Mouse (Mus musculus) midbrain, embryonic 12.5 days (tissue): ENCODE data around the gene Fosl2. TPM values are rescaled to one million over a fixed set of nuclear protein-coding genes. Genes with fewer than 3 reads are reported as not detected.

Experiments
- ATAC-seq: fragments of 200-750 bp; cut with Nextera tagmentation; 2 replicates; pipeline ENCODE4 v1.8.0; 2017; ENCODE audit warnings: low read depth, moderate TSS enrichment, moderate library complexity; ENCODE audit not compliant: low FRiP score
- H3K27ac ChIP-seq: fragments of 300-500 bp; sonication (generic); replicated peaks from 2 replicates; pipeline ENCODE4 v1.5.1; 2016; ENCODE audit warnings: mild to moderate bottlenecking
- H3K27me3 ChIP-seq: fragments of 300-500 bp; sonication (generic); 2 replicates; pipeline ENCODE4 v1.6.1; 2016; ENCODE audit warnings: mild to moderate bottlenecking
- H3K36me3 ChIP-seq: fragments of 300-500 bp; sonication (generic); 2 replicates; pipeline ENCODE4 v1.6.1; 2016
- H3K4me1 ChIP-seq: fragments of 300-500 bp; sonication (generic); 2 replicates; pipeline ENCODE4 v1.6.1; 2016
- H3K4me2 ChIP-seq: fragments of 300-500 bp; sonication (generic); replicated peaks from 2 replicates; pipeline ENCODE4 v1.6.1; 2016; ENCODE audit warnings: mild to moderate bottlenecking, moderate library complexity
- H3K4me3 ChIP-seq: fragments of 300-500 bp; sonication (generic); 2 replicates; pipeline ENCODE4 v1.5.1; 2016; ENCODE audit warnings: mild to moderate bottlenecking
- H3K9ac ChIP-seq: fragments of 300-500 bp; sonication (generic); replicated peaks from 2 replicates; pipeline ENCODE4 v1.6.1; 2016; ENCODE audit warnings: mild to moderate bottlenecking, moderate library complexity
- H3K9me3 ChIP-seq: fragments of 300-500 bp; sonication (generic); 2 replicates; pipeline ENCODE4 v1.6.1; 2016; ENCODE audit warnings: mild to moderate bottlenecking
- WGBS: fragments of 180-500 bp; shearing (Covaris S2); methylation state at CpG from one replicate; pipeline ENCODE4 v1.1.7; 2016; 5-methylcytosine and 5-hydroxymethylcytosine counted together
- polyA plus RNA-seq: library from polyadenylated mRNA; unstranded; fragments of >200 nt; fragmentation: Nextera tagmentation; extraction: Ambion mirVana; gene quantifications from 2 replicates; pipeline ENCODE4 v1.2.1, GENCODE M21; 2016

The Fosl2 gene
- polyA plus RNA-seq, 1 experiment from 2014 or later: 0.96 TPM

- 89% methylated on average over 16 of the region's 16 CpGs for WGBS
- Histone ChIP-seq H3K36me3 (no peaks in the 10 kb centered on the region), H3K4me1 (no peaks in the 10 kb centered on the region), H3K27ac (no peak overlapping the region), H3K4me3 (no peak overlapping the region), H3K9me3 (no peaks in the 10 kb centered on the region), H3K9ac (no peak overlapping the region), H3K4me2 (no peak overlapping the region), H3K27me3 (no peaks in the 10 kb centered on the region)
- ATAC-seq: no peak
Measured at GRCm38 (mm10) chr5:32192016-32192845, 56.6 kb downstream of the Fosl2 start.

- Histone ChIP-seq H3K4me3 (no peak overlapping the region), H3K27me3 (no peaks in the 10 kb centered on the region), H3K9ac (no peak overlapping the region), H3K4me2 (no peak overlapping the region), H3K36me3 (no peaks in the 10 kb centered on the region), H3K4me1 (no peaks in the 10 kb centered on the region), H3K9me3 (no peaks in the 10 kb centered on the region), H3K27ac (no peak overlapping the region)
- ATAC-seq: no peak
- 73% methylated on average over 4 of the region's 4 CpGs for WGBS
Measured at GRCm38 (mm10) chr5:32194236-32194635, 58.6 kb downstream of the Fosl2 start.

GRCm38 (mm10) chr5:32195857-32196609 is 60.4 kb downstream of the Fosl2 start:
- no peaks in the 10 kb centered on the region for H3K27me3 ChIP-seq
- no peak for ATAC-seq
- no peak overlapping the region for H3K9ac ChIP-seq
- H3K9me3 ChIP-seq: no peaks in the 10 kb centered on the region
- no peak overlapping the region for H3K4me2 ChIP-seq
- no peaks in the 10 kb centered on the region for H3K36me3 ChIP-seq
- 74% methylated on average over 12 of the region's 12 CpGs for WGBS
- H3K4me3 ChIP-seq: no peak overlapping the region
- no peaks in the 10 kb centered on the region for H3K4me1 ChIP-seq
- H3K27ac ChIP-seq: no peak overlapping the region

- Histone ChIP-seq H3K4me3 (no peak overlapping the region), H3K9me3 (no peaks in the 10 kb centered on the region), H3K27me3 (no peaks in the 10 kb centered on the region), H3K4me2 (no peak overlapping the region), H3K4me1 (no peaks in the 10 kb centered on the region), H3K9ac (no peak overlapping the region), H3K36me3 (no peaks in the 10 kb centered on the region), H3K27ac (no peak overlapping the region)
- WGBS: 13% methylated on average over 4 of the region's 4 CpGs
- ATAC-seq: no peak
Measured at GRCm38 (mm10) chr5:32197698-32198097, 62.1 kb downstream of the Fosl2 start.

- Histone ChIP-seq H3K4me1 (no peaks in the 10 kb centered on the region), H3K36me3 (no peaks in the 10 kb centered on the region), H3K27ac (no peak overlapping the region), H3K9me3 (no peaks in the 10 kb centered on the region), H3K4me3 (no peak overlapping the region), H3K4me2 (no peak overlapping the region), H3K27me3 (no peaks in the 10 kb centered on the region), H3K9ac (no peak overlapping the region)
- ATAC-seq: no peak
- WGBS: 87% methylated on average over 3 of the region's 3 CpGs
Measured at GRCm38 (mm10) chr5:32199136-32199535, 63.5 kb downstream of the Fosl2 start.

GRCm38 (mm10) chr5:32199594-32199993 is 64.0 kb downstream of the Fosl2 start:
- Histone ChIP-seq H3K4me2 (no peak overlapping the region), H3K9ac (no peak overlapping the region), H3K36me3 (no peaks in the 10 kb centered on the region), H3K4me1 (no peaks in the 10 kb centered on the region), H3K4me3 (no peak overlapping the region), H3K27ac (no peak overlapping the region), H3K27me3 (no peaks in the 10 kb centered on the region), H3K9me3 (no peaks in the 10 kb centered on the region)
- no peak for ATAC-seq
- 84% methylated on average over 3 of the region's 3 CpGs for WGBS

GRCm38 (mm10) chr5:32204653-32205052 is 69.1 kb downstream of the Fosl2 start:
- Histone ChIP-seq H3K4me1 (no peaks in the 10 kb centered on the region), H3K4me3 (no peak overlapping the region), H3K36me3 (no peaks in the 10 kb centered on the region), H3K27me3 (no peaks in the 10 kb centered on the region), H3K27ac (no peak overlapping the region), H3K4me2 (no peak overlapping the region), H3K9ac (no peak overlapping the region), H3K9me3 (no peaks in the 10 kb centered on the region)
- 76% methylated on average over 4 of the region's 4 CpGs for WGBS
- no peak for ATAC-seq

GRCm38 (mm10) chr5:32206726-32207125 is 71.1 kb downstream of the Fosl2 start:
- no peak overlapping the region for H3K9ac ChIP-seq
- H3K36me3 ChIP-seq: no peaks in the 10 kb centered on the region
- no peak for ATAC-seq
- H3K4me3 ChIP-seq: no peak overlapping the region
- no peaks in the 10 kb centered on the region for H3K9me3 ChIP-seq
- no peak overlapping the region for H3K4me2 ChIP-seq
- 85% methylated on average over 2 of the region's 2 CpGs for WGBS
- peaks cover 6% of the 10 kb centered on the region; the same call in 1 of the 2 replicates for H3K4me1 ChIP-seq
- no peaks in the 10 kb centered on the region for H3K27me3 ChIP-seq
- no peak overlapping the region for H3K27ac ChIP-seq

Other genes with a start within 250 kb of the Fosl2 start
- 0.06 TPM in 1 of 2 replicates, not detected in the other for gene Plb1, start 96.9 kb downstream of the Fosl2 start, polyA plus RNA-seq